13 mouse cellular contexts compared by ENCODE assay signal in the genomic region with DNA sequence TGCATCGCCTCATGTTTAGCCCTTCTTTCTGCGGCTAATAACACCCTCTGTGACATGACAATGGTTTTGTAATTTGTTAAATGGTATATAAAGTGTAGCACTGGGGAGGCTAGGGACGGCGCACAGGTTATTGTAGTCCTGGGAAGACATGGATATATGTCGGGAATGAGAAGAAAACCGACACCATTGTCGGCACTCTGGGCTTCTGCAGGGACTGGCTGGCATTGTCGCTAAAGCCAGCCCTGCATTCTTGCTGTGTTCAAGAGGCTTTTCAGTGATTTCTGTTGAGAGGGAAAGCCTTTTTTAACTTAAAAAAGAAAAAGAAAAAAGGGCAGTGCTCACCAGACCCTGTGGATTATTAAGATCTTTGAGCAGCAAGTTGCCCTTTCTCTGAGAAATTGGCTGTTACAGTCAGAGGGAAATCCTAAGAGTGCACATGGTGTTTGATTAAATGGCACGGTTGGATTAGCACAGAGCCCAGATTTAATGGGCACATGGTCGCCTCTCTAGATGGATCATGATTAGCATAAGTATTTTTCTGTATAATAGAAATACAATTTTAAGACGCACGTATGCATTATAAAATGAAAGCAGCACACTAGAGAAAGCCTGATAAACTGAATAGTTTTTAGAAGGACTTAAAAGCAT. TPM values are rescaled to one million over a fixed set of nuclear protein-coding genes. Genes with fewer than 3 reads are reported as not detected.
A peak's percentile ranks its signal among the peaks of the same experiment; 100 is the strongest.
DNase-seq lines count a peak whose midpoint lies in the region; ATAC-seq and TF ChIP-seq lines count a peak whose summit lies in the region.
"Had no signal": no experiment of that assay in that cellular context is flagged by ENCODE, and none has a peak within 500 bp of the region (broad histone marks: within the 10 kb centered on the region; RNA-seq: fewer than 3 reads in every experiment).

No protein-coding gene starts in this region.

- WGBS in forebrain, embryonic 10.5 days, result 26% methylated on average over 12 of the region's 12 CpGs
- 18% methylated on average over 12 of the region's 12 CpGs for WGBS in hindbrain, embryonic 13.5 days
- 5% methylated on average over 12 of the region's 12 CpGs for WGBS in midbrain, embryonic 16.5 days
- 69% methylated on average over 12 of the region's 12 CpGs for WGBS in intestine, postnatal 0 days

- DNase-seq in brain, embryonic 14.5 days (ENCODE audit: low read depth), result peak; percentile 87
- DNase-seq in forebrain, embryonic 10.5 days (ENCODE audit: extremely low spot score, low spot score), result no peak
- no peak for DNase-seq in heart, postnatal 4 days
- DNase-seq: cerebellum, adult 9-10 months; layer of hippocampus, postnatal 36 days had no signal

- H3K36me3 ChIP-seq in forebrain, embryonic 10.5 days (replicated peaks), result no peaks in the 10 kb centered on the region; the same call in none of the 2 replicates
- H3K36me3 ChIP-seq in hindbrain, embryonic 13.5 days, result no peaks in the 10 kb centered on the region
- no peaks in the 10 kb centered on the region for H3K36me3 ChIP-seq in midbrain, embryonic 16.5 days (ENCODE audit: control insufficient read depth, insufficient read depth, low read length)
- H3K36me3 ChIP-seq in intestine, postnatal 0 days (ENCODE audit: control insufficient read depth, insufficient read depth), result no peaks in the 10 kb centered on the region
- H3K36me3 ChIP-seq: embryonic facial prominence, embryonic 13.5 days; limb, embryonic 15.5 days had no signal

- H3K4me1 ChIP-seq in forebrain, embryonic 10.5 days, result peaks cover 70% of the 10 kb centered on the region
- peaks cover 64% of the 10 kb centered on the region for H3K4me1 ChIP-seq in hindbrain, embryonic 13.5 days (replicated peaks)
- peaks cover 45% of the 10 kb centered on the region for H3K4me1 ChIP-seq in midbrain, embryonic 16.5 days (ENCODE audit: control insufficient read depth, insufficient read depth, low read length)
- H3K4me1 ChIP-seq in intestine, postnatal 0 days (replicated peaks; ENCODE audit: control insufficient read depth, insufficient read depth, low read length), result peaks cover 8% of the 10 kb centered on the region; the same call in 1 of the 2 replicates

- TF ChIP-seq POLR2A in brain, embryonic 14.5 days (IDR thresholded peaks at IDR 0.05; ENCODE audit: borderline replicate concordance, extremely low read depth, insufficient read depth, insufficient read length, poor library complexity, severe bottlenecking), result no peak

- H3K9ac ChIP-seq in hindbrain, embryonic 13.5 days, result peak overlapping the region; percentile 46; the same call in 1 of the 2 replicates
- H3K9ac ChIP-seq in midbrain, embryonic 16.5 days (ENCODE audit: low read depth, low read length), result 0 out of 2 replicates have a peak overlapping the region, but pooled peaks have one; percentile 28
- no peak overlapping the region for H3K9ac ChIP-seq in intestine, postnatal 0 days (ENCODE audit: low read depth, low read length)
- H3K9ac ChIP-seq: embryonic facial prominence, embryonic 13.5 days; limb, embryonic 15.5 days; lung, embryonic 14.5 days had no signal

- H3K4me3 ChIP-seq in forebrain, embryonic 10.5 days, result peak overlapping the region; percentile 19
- no peak overlapping the region for H3K4me3 ChIP-seq in hindbrain, embryonic 13.5 days
- no peak overlapping the region for H3K4me3 ChIP-seq in midbrain, embryonic 16.5 days (ENCODE audit: low read depth, low read length)
- H3K4me3 ChIP-seq in intestine, postnatal 0 days (ENCODE audit: low read depth, low read length), result no peak overlapping the region
- H3K4me3 ChIP-seq: embryonic facial prominence, embryonic 13.5 days; limb, embryonic 15.5 days had no signal

- TF ChIP-seq CTCF in brain, embryonic 14.5 days (IDR thresholded peaks at IDR 0.05; ENCODE audit: borderline replicate concordance, extremely low read depth, insufficient read depth, insufficient read length), result no peak
- TF ChIP-seq CTCF in intestine, postnatal 0 days (IDR thresholded peaks at IDR 0.05; ENCODE audit: low read depth), result no peak

- peak overlapping the region; percentile 37 for H3K4me2 ChIP-seq in hindbrain, embryonic 13.5 days
- peak overlapping the region; percentile 33 for H3K4me2 ChIP-seq in midbrain, embryonic 16.5 days (ENCODE audit: low read length)
- H3K4me2 ChIP-seq in intestine, postnatal 0 days (replicated peaks; ENCODE audit: low read depth), result no peak overlapping the region
- H3K4me2 ChIP-seq: embryonic facial prominence, embryonic 13.5 days; limb, embryonic 15.5 days; lung, embryonic 14.5 days had no signal

- H3K27me3 ChIP-seq in forebrain, embryonic 10.5 days (ENCODE audit: poor library complexity, severe bottlenecking), result no peaks in the 10 kb centered on the region
- no peaks in the 10 kb centered on the region for H3K27me3 ChIP-seq in hindbrain, embryonic 13.5 days
- H3K27me3 ChIP-seq in midbrain, embryonic 16.5 days (ENCODE audit: control insufficient read depth, insufficient read depth, low read depth, low read length), result no peaks in the 10 kb centered on the region
- no peaks in the 10 kb centered on the region for H3K27me3 ChIP-seq in intestine, postnatal 0 days (replicated peaks; ENCODE audit: control insufficient read depth, insufficient read depth, low read length)
- H3K27me3 ChIP-seq: embryonic facial prominence, embryonic 13.5 days; limb, embryonic 15.5 days; megakaryocyte, embryonic 14.5 days had no signal

- peak overlapping the region; percentile 59 for H3K27ac ChIP-seq in forebrain, embryonic 10.5 days
- H3K27ac ChIP-seq in hindbrain, embryonic 13.5 days, result peak overlapping the region; percentile 71
- H3K27ac ChIP-seq in midbrain, embryonic 16.5 days (ENCODE audit: low read length), result peak overlapping the region; percentile 66
- no peak overlapping the region for H3K27ac ChIP-seq in intestine, postnatal 0 days (ENCODE audit: low read depth, low read length)
- H3K27ac ChIP-seq: embryonic facial prominence, embryonic 13.5 days; limb, embryonic 15.5 days had no signal

- H3K9me3 ChIP-seq in forebrain, embryonic 10.5 days, result no peaks in the 10 kb centered on the region
- no peaks in the 10 kb centered on the region for H3K9me3 ChIP-seq in hindbrain, embryonic 13.5 days
- H3K9me3 ChIP-seq in midbrain, embryonic 16.5 days (replicated peaks; ENCODE audit: control insufficient read depth, low read length, poor library complexity, severe bottlenecking), result no peaks in the 10 kb centered on the region
- no peaks in the 10 kb centered on the region for H3K9me3 ChIP-seq in intestine, postnatal 0 days (ENCODE audit: control insufficient read depth)
- H3K9me3 ChIP-seq: embryonic facial prominence, embryonic 13.5 days; limb, embryonic 15.5 days had no signal

- ATAC-seq in hindbrain, embryonic 13.5 days (ENCODE audit: low FRiP score), result no peak
- peak; percentile 53 for ATAC-seq in midbrain, embryonic 16.5 days
- ATAC-seq in activated CD4-positive, CD25-positive, alpha-beta regulatory T cell, adult 4 months, result no peak
- ATAC-seq in intestine, postnatal 0 days, result no peak

RNA-seq across cellular contexts. Expression of gene Med13l, which starts 58.6 kb away (rescaled TPM):
- polyA plus RNA-seq in brain, embryonic 14.5 days (2012; rRNA removed), result 15.5 and 25.9 TPM in 2 replicates
- 10.5 and 11.2 TPM in 2 replicates for polyA plus RNA-seq in forebrain, embryonic 10.5 days (2016; fragmentation: Nextera tagmentation; extraction: Ambion mirVana)
- polyA plus RNA-seq in hindbrain, embryonic 13.5 days (2015; fragmentation: Nextera tagmentation; extraction: Ambion mirVana), result 15.3 and 16.3 TPM in 2 replicates
- polyA plus RNA-seq in midbrain, embryonic 16.5 days (2015; fragmentation: Nextera tagmentation; extraction: Ambion mirVana), result 14.4 and 15.7 TPM in 2 replicates
- total RNA-seq in heart, postnatal 4 days (2021), result 10 to 100 TPM; 38.5 to 40.9 TPM
- 10 to 100 TPM; 14.6 to 17.4 TPM for polyA plus RNA-seq in activated CD4-positive, CD25-positive, alpha-beta regulatory T cell, adult 4 months (2017; shearing (Covaris generic))
- 5.1 and 5.8 TPM in 2 replicates for polyA plus RNA-seq in intestine, postnatal 0 days (2015; fragmentation: Nextera tagmentation; extraction: Ambion mirVana)
